Mouse (Mus musculus): ENCODE measurements around the gene Dph1. TPM values are rescaled to one million over a fixed set of nuclear protein-coding genes. Genes with fewer than 3 reads are reported as not detected.

The Dph1 gene
- polyA plus RNA-seq, 1 experiment from 2014 or later: 26.3 TPM

DNA sequence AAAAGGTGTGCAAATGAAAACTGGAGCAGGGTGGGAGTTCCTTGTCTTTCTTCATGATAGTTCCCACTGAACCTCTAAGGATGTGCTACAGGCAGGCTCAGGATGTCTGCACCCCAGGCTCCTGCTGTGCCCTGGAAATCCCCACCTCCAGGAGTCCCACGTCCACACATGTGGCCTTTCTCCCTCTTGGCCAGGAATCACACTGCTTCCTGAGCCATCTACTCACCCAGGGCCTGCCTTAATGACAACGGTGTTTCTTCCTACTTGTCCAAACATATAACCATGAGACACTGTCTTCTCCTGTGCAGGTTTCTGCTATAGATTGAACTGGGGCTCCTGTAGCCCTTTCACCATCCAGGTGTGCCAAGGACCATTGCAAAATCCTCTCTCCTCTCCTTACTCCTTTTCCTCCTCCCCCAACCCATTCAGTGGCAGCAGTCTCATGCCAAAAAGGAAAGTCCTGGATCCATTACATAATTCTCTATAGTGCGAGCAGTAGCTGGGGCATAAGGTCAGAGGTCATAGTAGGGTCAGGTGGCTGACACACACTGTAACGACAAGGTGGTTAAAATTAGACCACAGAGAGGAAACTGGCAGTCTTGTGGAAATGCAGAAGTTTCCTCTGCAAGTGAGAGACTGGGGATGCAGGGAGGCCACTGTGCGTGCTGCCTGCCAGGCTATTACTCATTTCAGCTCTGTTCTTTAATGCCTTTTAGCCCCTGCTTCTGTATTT, 54.2 kb downstream of the Dph1 start:
- no peak overlapping the region for H3K9ac ChIP-seq (ENCODE audit: low read depth, low read length)
- H3K4me1 ChIP-seq (replicated peaks; ENCODE audit: insufficient read depth, low read length): peaks cover 44% of the 10 kb centered on the region
- TF ChIP-seq CTCF (IDR thresholded peaks at IDR 0.05; ENCODE audit: low read depth): no peak
- H3K4me2 ChIP-seq (ENCODE audit: low read length): no peak overlapping the region
- no peaks in the 10 kb centered on the region for H3K27me3 ChIP-seq (ENCODE audit: insufficient read depth, low read length)
- WGBS: 39% methylated on average over 5 of the region's 5 CpGs
- no peaks in the 10 kb centered on the region for H3K36me3 ChIP-seq (ENCODE audit: insufficient read depth, low read length)
- H3K27ac ChIP-seq: peak overlapping the region; percentile 48
- peak; percentile 58 for DNase-seq (ENCODE audit: low spot score)
- H3K9me3 ChIP-seq (replicated peaks; ENCODE audit: low read length): no peaks in the 10 kb centered on the region
- H3K4me3 ChIP-seq (replicated peaks; ENCODE audit: low read depth, low read length): no peak overlapping the region
- ATAC-seq (replicated peaks; ENCODE audit: low FRiP score, low read depth): no peak

DNA sequence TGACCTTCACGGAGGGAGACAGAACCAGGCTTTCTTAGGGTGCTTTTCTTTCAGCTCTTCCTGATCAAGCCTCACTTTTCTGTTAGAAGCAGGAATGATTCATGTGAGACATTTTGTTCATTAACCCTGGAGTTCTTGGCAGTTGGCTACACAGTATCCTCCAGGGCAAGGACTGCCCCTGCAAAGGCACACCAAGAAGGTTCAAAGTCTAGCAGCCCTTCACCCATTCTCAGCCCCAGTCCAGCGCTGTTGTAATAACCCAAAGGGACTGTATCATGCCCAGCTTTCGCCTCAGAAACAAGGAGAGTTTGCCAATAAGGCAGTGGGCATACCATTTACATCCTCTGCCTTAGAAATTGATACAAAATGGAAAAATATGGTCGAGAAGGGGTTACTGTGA, 55.7 kb downstream of the Dph1 start:
- ATAC-seq (replicated peaks; ENCODE audit: low FRiP score, low read depth) (peak; percentile 48; the same call in 1 of the 2 replicates), DNase-seq (ENCODE audit: low spot score) (no peak)
- Histone ChIP-seq H3K27ac (peak overlapping the region; percentile 81), H3K9ac (ENCODE audit: low read depth, low read length) (no peak overlapping the region), H3K4me3 (replicated peaks; ENCODE audit: low read depth, low read length) (no peak overlapping the region), H3K4me2 (ENCODE audit: low read length) (no peak overlapping the region), H3K9me3 (replicated peaks; ENCODE audit: low read length) (no peaks in the 10 kb centered on the region), H3K27me3 (ENCODE audit: insufficient read depth, low read length) (no peaks in the 10 kb centered on the region), H3K36me3 (ENCODE audit: insufficient read depth, low read length) (no peaks in the 10 kb centered on the region), H3K4me1 (replicated peaks; ENCODE audit: insufficient read depth, low read length) (peaks cover 42% of the 10 kb centered on the region)
- WGBS: 79% methylated on average over 4 of the region's 4 CpGs
- no peak for TF ChIP-seq CTCF (IDR thresholded peaks at IDR 0.05; ENCODE audit: low read depth)

DNA sequence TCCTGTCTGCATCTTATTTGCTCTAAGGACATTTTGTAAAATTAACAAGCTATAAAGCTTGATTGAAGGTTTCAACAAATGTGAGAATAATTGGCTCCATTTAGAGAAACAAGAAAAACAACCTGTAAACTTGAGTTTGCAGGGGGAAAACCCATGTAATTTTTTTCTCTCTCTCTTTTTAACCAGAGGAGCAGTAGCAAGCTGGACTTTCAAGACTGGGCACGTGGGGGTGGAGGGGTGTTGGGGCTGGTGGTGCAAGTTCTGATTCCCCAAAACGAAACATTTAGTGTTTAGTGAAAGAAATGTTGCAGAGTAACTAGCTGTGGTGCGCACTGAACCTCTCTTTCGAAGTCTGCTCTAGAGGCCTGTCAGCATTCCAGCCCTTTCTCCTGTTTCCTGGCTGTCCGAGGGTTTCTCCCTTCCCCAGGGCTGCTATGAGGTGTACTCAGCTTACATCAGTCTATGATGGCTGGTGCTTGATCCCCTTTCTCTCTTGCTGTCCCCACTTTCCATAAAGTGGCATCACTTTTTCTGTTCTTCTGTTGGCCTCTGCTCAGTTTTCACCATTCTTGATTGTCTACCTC, 56.5 kb downstream of the Dph1 start:
- DNase-seq (ENCODE audit: low spot score) (peak; percentile 56), ATAC-seq (replicated peaks; ENCODE audit: low FRiP score, low read depth) (no peak)
- Histone ChIP-seq H3K4me3 (replicated peaks; ENCODE audit: low read depth, low read length) (no peak overlapping the region), H3K36me3 (ENCODE audit: insufficient read depth, low read length) (no peaks in the 10 kb centered on the region), H3K27me3 (ENCODE audit: insufficient read depth, low read length) (no peaks in the 10 kb centered on the region), H3K4me2 (ENCODE audit: low read length) (no peak overlapping the region), H3K27ac (peak overlapping the region; percentile 81), H3K9ac (ENCODE audit: low read depth, low read length) (0 out of 2 replicates have a peak overlapping the region, but pooled peaks have one; percentile 3), H3K9me3 (replicated peaks; ENCODE audit: low read length) (no peaks in the 10 kb centered on the region), H3K4me1 (replicated peaks; ENCODE audit: insufficient read depth, low read length) (peaks cover 38% of the 10 kb centered on the region)
- 41% methylated on average over 5 of the region's 5 CpGs for WGBS
- TF ChIP-seq CTCF (IDR thresholded peaks at IDR 0.05; ENCODE audit: low read depth): no peak

DNA sequence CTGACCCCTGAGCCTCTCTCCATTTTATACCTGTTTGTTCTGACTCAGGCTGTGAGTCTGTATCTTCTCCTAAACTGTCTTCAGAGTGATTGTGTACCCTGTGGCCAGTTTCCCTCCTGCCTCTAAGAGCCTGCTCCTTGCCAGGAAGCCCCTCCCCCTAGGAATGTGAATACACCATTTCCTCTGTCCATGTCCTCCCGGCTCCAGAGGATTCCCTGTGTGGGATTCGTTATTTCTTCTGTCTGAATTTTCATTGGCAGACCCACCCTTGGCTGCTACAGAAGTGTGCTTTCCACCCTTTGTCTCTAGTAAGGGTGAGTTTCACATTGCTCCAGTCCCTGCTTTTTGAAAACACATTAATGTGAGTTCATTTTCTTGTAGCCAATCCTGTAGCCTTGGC, 57.1 kb downstream of the Dph1 start:
- Histone ChIP-seq H3K4me3 (replicated peaks; ENCODE audit: low read depth, low read length) (no peak overlapping the region), H3K4me2 (ENCODE audit: low read length) (no peak overlapping the region), H3K4me1 (replicated peaks; ENCODE audit: insufficient read depth, low read length) (peaks cover 34% of the 10 kb centered on the region), H3K27me3 (ENCODE audit: insufficient read depth, low read length) (no peaks in the 10 kb centered on the region), H3K9ac (ENCODE audit: low read depth, low read length) (no peak overlapping the region), H3K36me3 (ENCODE audit: insufficient read depth, low read length) (no peaks in the 10 kb centered on the region), H3K27ac (peak overlapping the region; percentile 81), H3K9me3 (replicated peaks; ENCODE audit: low read length) (no peaks in the 10 kb centered on the region)
- no peak for TF ChIP-seq CTCF (IDR thresholded peaks at IDR 0.05; ENCODE audit: low read depth)
- WGBS: 3% methylated on average over 2 of the region's 2 CpGs
- ATAC-seq (replicated peaks; ENCODE audit: low FRiP score, low read depth): peak; percentile 87
- peak; percentile 91 for DNase-seq (ENCODE audit: low spot score)

DNA sequence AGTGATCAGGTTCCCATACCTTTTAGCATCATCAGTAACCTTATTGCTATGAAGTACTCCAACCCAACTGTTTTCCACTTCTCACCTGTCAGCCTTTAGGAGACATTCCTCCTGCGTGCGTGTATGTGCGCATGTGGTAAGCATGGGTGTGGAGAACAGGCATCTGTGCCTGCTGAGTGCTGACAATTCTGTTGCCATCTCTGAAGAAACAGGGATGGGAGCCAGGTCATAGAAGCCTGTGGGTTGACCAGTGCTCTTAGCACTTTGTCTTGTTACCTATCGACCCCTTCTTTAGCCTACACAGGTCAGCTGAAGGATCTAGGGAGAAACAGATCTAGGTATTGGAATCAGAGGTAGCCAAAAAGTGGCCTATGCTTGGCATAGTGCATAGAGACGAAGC, 57.6 kb downstream of the Dph1 start:
- H3K4me1 ChIP-seq (replicated peaks; ENCODE audit: insufficient read depth, low read length): peaks cover 29% of the 10 kb centered on the region
- H3K27me3 ChIP-seq (ENCODE audit: insufficient read depth, low read length): no peaks in the 10 kb centered on the region
- TF ChIP-seq CTCF (IDR thresholded peaks at IDR 0.05; ENCODE audit: low read depth): no peak
- H3K9ac ChIP-seq (ENCODE audit: low read depth, low read length): no peak overlapping the region
- H3K9me3 ChIP-seq (replicated peaks; ENCODE audit: low read length): no peaks in the 10 kb centered on the region
- 80% methylated on average over 5 of the region's 5 CpGs for WGBS
- H3K4me3 ChIP-seq (replicated peaks; ENCODE audit: low read depth, low read length): no peak overlapping the region
- DNase-seq (ENCODE audit: low spot score) (no peak), ATAC-seq (replicated peaks; ENCODE audit: low FRiP score, low read depth) (no peak)
- H3K4me2 ChIP-seq (ENCODE audit: low read length): no peak overlapping the region
- no peaks in the 10 kb centered on the region for H3K36me3 ChIP-seq (ENCODE audit: insufficient read depth, low read length)
- peak overlapping the region; percentile 9 for H3K27ac ChIP-seq

DNA sequence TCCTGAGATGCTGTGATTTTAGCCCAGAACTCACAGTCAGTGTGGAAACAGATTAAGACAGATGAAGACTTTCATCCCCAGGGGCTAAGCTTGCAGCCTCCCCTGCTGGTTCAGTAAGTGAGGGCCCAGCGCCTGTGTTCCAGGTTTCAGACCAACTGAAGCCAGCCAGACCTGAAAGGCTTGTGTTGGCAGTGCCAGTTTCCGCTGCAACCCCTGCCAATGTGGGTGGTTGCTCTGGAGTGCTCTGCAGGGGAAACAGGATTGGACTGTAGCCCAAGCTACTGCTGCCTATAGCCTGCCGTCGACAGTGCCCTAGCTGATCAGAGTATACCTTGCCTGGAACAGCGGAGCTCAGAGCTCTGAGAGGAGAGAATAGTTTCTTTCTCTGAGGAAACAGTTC, 58.8 kb downstream of the Dph1 start:
- peak; percentile 48; the same call in 1 of the 2 replicates for TF ChIP-seq CTCF (IDR thresholded peaks at IDR 0.05; ENCODE audit: low read depth)
- no peak overlapping the region for H3K4me3 ChIP-seq (replicated peaks; ENCODE audit: low read depth, low read length)
- peaks cover 23% of the 10 kb centered on the region for H3K4me1 ChIP-seq (replicated peaks; ENCODE audit: insufficient read depth, low read length)
- ATAC-seq (replicated peaks; ENCODE audit: low FRiP score, low read depth) (no peak), DNase-seq (ENCODE audit: low spot score) (no peak)
- H3K27me3 ChIP-seq (ENCODE audit: insufficient read depth, low read length): no peaks in the 10 kb centered on the region
- 79% methylated on average over 5 of the region's 5 CpGs for WGBS
- no peak overlapping the region for H3K9ac ChIP-seq (ENCODE audit: low read depth, low read length)
- no peak overlapping the region for H3K27ac ChIP-seq
- H3K4me2 ChIP-seq (ENCODE audit: low read length): no peak overlapping the region
- no peaks in the 10 kb centered on the region for H3K9me3 ChIP-seq (replicated peaks; ENCODE audit: low read length)
- no peaks in the 10 kb centered on the region for H3K36me3 ChIP-seq (ENCODE audit: insufficient read depth, low read length)

Data from kidney, postnatal 0 days (tissue).